Mouse (Mus musculus) kidney, adult 9 months (tissue): Measurements from ENCODE around the gene Hist1h2ad.
A peak's percentile ranks its signal among the peaks of the same experiment; 100 is the strongest.
"Not testable (repeated sequence)": the region's sequence is repeated elsewhere in the genome, so short reads cannot be mapped to it uniquely, and the experiment has no call there.

Experiments used
- DNase-seq: peaks from one replicate; pipeline ENCODE4 v3.0.0; 2022

Hist1h2ad gene

DNA sequence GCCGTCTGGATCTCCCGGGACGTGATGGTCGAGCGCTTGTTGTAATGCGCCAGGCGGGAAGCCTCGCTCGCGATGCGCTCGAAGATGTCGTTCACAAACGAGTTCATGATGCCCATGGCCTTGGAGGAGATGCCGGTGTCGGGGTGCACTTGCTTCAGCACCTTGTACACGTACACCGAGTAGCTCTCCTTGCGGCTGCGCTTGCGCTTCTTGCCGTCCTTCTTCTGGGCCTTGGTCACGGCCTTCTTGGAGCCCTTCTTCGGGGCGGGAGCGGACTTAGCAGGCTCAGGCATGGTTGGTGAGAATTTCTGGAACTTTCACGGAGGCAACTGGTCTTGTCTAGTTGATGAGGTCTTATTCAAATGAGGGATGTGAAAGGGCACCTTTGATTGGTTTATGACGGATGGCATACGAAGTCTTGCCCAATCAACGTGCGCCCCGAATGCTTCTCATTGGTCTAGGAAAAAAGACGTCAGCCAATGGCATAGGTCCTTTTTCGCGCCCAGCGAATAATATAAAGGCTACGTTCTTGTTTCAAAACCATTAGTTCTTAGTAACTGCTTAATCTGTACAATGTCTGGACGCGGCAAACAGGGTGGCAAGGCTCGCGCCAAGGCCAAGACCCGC is at the start of gene Hist1h2ad, which contains the start of gene Hist1h2bf:
Gene Hist1h2ad (plus strand): TSS at position 484 of the 627 bp plus-strand sequence.
Gene Hist1h2bf (minus strand): TSS at position 299 of the 627 bp plus-strand sequence.
- DNase-seq = peak; percentile 79

DNA sequence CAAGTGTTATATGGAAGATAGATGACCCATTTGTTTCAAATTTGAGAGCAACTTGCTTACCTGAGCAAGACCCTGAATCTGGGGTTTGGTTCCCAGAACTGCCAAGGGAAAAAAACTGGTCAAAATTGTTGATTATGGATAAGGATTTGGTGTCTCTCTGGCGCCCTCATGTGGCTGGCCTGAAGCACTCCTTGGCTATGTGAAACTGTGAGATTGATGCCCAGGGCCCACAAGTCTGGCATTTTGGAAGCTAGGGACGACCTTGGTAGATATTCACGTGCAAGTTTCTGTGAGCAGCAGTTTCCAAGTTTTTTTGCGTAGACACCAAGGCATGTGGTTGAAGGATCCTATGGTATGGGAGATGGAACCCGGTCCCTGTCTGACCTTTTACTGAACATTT is 49.5 kb upstream of the Hist1h2ad start:
- DNase-seq = peak; percentile 68

DNA sequence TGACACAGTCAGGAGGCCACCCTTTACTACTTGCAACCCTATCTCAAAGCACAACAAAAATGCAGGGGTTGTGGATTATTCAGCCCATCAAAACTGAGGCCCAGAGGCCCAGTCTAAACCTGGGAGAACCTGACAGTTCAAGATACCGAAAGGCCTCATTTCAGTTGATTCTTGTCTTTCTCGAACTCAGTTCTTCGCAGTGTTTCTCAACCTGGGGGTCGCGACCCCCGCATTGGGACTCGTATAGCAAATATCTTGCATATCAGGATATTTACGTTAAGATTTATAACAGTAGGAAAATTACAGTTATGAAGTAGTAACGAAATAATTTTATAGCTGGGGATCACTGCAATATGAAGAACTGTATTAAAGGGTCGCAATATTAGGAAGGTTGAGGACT is 48.3 kb upstream of the Hist1h2ad start:
- no peak for DNase-seq

DNA sequence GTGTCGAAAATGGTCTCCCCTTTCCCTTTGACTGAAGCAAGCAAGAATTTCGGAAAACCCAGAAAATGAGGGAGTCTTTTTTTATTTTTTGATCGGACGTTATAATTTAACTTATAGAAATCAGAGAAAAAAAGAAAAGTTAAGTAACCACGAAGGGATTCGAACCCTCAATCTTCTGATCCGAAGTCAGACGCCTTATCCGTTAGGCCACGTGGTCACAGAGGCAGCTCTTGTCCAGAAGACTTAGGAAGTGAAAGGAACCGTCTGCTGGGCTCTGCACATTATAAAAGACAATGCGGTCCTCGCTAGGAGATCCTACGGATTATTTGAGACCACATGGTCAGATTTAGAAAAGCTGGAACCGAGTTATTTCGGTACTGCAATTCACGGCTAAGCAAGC is 47.9 kb upstream of the Hist1h2ad start:
- peak; percentile 94 for DNase-seq

DNA sequence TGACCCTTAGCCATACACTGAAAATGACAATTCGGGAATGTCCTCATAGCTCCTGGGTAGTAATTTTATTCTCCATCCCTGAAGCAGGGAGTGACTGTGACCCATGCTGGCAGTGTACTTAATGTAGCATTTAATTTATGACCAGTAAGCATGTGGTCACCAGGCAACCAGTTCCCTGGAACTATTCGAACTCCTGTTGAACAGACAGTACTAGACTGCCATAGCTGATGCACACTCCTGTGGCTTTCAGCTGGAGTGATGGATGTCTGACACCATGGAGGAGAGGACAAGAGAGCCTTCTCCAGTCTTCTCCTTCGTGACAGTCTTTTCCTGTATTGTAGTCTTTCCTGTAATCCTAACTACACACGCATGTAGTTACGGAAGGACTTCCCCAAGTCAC is 45.2 kb upstream of the Hist1h2ad start:
- DNase-seq = peak; percentile 22

DNA sequence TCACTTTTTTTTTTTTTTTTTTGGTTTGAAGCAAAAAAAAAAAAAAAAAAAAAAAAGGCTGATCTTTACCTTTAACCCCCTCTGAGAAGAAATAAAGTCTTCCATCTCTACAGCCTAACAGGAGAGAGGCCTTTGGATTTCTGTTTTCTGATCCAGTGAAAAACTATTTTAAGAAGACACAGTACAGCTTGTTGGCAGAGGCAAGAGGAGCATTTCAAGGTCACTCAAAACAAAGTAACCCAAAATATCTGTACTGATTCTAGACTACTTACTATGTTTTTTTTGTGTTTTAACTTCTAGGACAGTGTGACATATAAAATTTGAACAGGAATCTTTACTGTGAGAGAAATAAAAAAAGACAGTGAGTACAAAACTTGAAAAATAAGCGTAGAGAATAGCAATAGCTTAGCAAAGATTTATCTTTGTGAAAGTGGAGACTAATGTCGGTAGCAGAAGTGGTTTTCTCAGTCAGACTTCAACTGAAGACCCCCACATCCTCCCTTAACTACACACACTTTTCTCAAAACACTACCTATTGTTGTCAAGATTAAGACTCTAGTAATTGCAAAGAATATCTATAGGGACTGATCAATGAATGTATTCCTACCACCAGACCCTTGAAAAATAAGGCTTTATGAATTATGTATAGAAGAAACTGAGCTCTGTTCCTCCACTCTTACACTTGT is 44.6 kb upstream of the Hist1h2ad start:
- DNase-seq = no peak

DNA sequence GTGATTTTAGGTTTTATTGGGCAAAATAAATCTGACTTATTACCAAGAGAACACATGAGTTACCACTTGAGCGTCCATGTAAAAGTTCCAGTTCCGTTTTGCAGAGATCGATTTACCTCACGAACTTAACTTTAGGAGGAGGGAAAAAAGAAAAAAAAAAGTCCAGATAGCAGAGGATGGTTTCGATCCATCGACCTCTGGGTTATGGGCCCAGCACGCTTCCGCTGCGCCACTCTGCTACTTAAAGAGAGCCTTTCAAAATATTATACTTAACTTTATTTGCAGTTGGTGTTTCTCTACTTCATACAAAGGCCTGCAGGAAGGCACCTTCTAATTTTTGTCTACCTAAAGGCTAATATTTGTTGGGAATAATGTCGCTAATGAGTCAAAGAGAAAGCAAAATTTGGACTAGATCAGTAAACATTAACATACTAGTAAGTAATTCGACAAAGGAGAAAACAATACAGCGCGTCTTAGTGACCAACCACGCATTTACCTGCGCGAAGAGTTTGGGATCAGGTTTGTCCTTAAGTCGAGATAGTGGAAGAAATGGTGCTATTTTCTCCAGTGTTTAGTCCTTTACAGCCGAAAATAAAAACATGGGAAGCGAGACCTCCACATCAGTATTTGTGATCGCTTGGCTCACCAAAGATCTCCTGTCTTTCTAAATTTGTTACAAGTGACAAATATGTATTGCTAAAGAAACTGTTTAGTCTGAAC is 43.8 kb upstream of the Hist1h2ad start:
- peak; percentile 74 for DNase-seq

DNA sequence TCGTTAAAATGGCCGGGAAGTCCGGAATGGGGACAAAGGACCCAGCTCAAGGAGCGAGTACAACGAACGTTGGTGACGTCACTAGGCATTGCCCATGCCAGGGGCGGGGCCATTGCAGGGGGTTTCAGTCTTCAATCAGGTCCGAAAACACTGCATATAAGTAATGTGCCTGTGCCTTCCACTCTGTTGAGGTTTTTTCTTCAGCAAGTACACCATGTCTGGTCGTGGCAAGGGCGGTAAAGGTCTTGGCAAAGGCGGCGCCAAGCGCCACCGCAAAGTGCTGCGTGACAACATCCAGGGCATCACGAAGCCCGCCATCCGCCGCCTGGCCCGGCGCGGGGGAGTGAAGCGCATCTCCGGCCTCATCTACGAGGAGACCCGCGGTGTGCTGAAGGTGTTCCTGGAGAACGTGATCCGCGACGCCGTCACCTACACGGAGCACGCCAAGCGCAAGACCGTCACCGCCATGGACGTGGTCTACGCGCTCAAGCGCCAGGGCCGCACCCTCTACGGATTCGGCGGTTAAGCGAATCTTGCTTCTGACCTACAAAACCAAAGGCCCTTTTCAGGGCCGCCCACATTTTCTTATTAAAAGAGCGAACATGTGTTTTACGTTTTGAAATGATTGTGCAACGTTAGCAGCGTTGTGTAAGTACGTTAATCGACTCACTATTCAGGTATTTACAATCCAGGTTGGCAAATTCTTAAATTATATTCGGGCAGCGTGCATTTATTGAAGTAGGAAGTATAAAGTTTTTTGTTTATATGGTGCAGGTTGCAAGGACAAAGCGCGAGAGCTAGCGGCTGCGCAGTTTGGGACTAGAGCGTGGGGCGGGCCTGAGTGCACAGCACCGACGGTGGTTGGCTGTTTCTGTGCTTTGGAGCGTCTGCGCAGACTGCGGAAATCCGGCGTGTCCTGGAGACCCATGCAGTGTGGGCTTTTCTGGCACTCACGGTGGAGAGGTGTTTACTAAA is 43.0 kb upstream of the Hist1h2ad start, which contains the start of gene Hist1h4h:
Gene Hist1h4h (plus strand): TSS at position 150 of the 975 bp plus-strand sequence.
- DNase-seq = peak; percentile 98

DNA sequence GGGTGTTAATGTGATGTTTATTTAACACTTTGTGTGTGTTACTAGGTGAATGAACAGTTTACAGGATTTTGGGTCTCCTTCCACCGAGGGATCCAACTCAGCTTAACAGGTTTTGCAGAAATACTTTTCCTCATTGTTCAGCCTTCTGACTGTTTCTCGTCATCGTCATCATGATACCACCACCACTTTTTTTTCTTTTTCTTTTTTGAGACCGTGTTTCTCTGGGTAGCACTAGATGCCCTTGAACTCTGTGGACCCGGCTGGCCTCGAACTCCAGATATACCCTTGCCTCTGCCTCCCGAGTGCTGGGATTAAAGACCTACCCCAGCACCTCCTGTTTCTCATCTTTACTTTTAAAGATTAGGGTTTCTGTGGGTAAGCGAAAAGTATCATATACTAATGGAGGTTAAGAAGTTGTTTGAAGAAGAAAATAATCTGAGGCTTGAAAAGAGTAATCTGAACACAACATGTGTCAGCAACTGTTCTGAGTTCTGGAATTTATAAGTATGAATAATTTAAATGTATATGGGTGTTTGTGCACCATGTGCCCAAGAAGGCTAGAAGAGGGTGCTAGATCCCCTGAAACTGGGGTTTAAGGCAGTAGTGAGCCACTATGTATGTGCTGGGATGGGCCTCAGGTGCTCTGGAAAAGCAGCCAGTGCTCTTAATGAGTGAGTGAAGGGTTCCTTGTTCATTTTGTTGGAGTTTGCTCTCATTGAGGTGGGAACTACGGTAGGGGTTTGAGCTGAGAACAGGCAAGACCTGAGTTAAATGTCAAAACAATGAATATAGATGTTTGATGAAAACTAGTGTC is 41.7 kb upstream of the Hist1h2ad start:
- no peak for DNase-seq

DNA sequence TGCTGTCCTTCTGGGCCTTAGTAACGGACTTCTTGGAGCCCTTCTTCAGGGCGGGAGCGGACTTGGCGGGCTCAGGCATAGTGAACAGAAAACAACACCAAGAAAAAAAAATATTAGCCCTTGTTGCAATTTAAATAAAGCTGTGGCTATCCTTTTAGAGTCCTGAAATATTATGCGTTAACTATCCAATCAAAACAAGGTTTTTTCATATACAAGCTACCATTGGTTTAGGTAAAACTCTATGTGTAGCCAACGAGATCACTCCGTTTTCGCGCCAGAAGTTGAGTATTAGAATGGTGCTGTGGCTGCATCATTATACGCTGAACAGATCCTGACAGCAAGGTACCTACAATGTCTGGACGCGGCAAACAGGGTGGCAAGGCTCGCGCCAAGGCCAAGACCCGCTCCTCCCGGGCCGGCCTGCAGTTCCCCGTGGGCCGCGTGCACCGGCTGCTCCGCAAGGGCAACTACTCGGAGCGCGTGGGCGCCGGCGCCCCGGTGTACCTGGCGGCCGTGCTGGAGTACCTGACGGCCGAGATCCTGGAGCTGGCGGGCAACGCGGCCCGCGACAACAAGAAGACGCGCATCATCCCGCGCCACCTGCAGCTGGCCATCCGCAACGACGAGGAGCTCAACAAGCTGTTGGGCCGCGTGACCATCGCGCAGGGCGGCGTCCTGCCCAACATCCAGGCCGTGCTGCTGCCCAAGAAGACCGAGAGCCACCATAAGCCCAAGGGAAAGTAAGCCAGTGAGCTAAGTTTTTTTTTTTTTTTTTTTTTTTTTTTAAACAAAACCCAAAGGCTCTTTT is 40.4 kb upstream of the Hist1h2ad start, which contains the start of gene Hist1h2af:
Gene Hist1h2af (plus strand): TSS at position 347 of the 808 bp plus-strand sequence.
- DNase-seq = peak; percentile 66

DNA sequence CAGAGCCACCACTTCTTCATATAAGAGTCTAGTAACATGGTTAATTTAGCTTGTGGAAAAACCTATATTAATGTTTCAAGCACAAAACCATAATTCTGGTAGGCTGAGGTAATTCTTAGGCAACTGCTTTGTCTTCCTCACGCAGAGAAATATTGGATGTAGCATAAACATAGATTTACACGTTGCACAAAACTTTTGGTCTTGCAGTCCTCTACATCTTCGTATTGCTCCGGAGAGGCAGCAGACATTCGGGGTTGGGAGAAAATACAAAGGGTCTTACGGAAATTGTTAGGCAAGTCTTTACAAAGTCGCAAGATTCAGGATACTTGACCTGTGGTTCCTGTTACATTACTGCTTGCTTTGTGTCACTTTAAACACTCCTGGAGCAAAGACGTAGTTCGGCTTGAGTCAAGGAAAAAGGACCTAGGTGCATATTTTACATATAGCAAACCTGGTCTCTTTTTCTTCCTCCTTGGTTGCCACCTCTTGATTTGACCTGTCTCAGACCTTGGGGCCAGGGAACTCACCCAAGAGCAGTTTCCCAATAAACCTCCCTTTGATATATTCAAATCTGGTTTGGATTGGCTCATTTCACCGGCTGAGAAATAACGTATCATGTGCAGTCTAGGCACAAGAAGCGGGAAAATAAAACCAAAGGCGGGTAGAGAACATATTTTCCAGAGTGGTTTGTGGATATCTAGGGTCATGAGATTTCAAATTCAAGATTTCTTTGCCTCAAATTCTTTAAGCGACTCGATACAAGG is 39.6 kb upstream of the Hist1h2ad start:
- DNase-seq = peak; percentile 36

DNA sequence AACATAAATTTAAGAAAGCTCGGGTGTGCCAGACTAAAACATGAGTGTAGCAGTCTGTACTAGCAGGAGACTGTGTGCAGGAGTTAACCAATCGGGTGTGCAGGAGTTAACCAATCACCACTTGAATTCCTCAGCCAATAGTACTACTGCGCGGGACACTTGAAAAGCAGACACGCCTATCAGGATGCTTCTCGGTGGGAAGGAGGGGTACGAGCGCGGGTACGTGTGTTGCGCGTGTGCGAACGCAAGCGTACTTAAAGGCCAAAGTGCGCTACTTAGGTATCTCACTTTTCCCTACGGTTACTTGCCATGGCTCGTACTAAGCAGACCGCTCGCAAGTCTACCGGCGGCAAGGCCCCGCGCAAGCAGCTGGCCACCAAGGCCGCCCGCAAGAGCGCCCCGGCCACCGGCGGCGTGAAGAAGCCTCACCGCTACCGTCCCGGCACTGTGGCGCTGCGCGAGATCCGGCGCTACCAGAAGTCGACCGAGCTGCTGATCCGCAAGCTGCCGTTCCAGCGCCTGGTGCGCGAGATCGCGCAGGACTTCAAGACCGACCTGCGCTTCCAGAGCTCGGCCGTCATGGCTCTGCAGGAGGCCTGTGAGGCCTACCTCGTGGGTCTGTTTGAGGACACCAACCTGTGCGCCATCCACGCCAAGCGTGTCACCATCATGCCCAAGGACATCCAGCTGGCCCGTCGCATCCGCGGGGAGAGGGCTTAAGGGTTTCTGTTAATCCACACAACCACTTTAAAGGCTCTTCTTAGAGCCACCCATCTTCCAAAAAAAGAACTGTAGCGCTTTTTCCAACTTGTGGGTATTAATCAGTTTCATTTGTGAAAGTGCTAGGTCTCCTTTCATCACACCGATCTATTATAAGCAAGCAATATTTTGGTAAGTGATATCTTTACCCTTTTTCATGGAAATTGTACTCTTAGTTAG is 38.8 kb upstream of the Hist1h2ad start, which contains the start of gene Hist1h3g:
Gene Hist1h3g (plus strand): TSS at position 286 of the 939 bp plus-strand sequence.
- peak; percentile 82 for DNase-seq

DNA sequence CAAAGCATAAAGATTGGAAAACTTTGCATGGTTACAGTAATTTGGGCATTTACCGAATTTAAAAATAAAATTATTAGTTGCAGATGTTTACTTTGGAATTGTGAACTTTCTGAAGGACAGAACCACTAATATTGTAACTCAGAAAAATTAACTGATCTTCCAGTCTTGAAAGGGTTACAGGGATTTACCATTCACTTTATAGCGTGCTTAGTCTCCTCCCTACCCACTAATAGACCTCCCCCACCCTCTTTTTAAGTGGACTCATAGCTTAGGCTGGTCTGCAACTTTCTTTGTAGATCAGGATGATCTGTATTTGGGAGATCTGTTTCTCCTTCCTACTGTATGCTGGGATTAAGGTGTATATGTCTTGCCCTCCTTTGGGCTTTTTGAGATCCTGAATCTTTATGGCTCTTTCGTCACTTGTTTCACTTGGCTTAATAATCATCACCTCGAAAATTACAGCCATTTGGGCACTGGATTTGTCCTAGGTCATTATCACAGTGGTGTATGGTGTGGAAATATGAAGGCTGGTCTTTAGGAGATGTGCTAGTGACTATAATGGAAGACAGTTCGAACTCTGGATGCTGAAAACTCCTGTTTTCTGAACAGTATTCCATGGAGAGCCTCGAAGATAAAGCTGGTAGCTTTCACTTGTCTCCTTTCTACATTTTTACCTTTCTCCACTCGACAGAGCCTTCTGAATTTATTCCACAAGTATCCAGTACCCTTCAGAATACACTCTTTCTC is 37.9 kb upstream of the Hist1h2ad start:
- no peak for DNase-seq

DNA sequence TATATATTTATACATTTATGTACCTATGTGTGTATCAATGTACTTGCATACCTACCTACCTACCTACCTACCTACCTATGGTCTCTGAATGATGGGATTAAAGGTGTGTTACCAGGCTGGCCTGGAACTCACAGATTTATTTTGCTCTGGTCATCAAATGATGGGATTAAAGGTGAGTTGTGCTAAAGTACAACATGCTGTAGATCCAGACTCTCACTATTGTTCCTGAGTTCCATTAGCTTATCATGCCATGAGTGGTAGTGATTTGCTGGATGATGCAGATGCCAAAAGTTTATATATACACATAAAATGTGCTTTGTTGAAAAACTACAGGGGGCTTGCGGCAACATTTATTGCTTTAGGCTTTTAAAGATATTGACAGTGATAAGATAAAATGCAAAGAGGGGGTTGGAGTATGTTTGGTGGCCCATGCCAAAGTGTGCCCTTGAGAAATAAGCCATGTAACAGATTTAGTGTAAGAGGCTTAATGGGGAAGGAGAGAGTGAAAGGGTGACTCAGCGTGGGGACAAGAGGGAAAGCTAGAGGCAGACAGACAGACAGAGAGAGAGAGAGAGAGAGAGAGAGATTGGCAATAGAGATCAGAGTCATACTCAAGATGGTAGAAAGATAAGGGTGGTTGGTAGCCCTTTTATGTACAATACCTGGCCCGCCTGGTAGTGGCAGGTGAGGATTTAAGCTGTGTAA is 37.0 kb upstream of the Hist1h2ad start:
- no peak for DNase-seq

DNA sequence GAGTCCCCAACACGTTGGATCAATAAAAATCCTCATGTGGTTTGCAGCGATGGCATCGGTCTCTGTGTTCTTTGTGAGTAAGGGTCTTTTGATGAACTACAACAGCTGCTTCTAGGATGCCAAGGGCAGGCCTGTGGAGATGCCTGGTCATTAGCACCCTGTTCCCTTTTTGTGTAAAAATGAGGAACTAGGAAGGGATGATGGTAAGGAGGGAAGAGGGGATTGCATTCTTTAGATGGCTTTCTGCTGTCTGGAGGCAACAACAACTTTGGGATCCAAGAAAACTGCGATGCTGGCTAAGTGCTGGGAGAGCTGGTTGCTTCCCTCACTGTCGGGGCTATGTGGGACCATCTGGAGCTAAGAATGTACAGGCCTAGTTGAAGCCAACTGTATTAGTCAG is 35.9 kb upstream of the Hist1h2ad start:
- DNase-seq = no peak

DNA sequence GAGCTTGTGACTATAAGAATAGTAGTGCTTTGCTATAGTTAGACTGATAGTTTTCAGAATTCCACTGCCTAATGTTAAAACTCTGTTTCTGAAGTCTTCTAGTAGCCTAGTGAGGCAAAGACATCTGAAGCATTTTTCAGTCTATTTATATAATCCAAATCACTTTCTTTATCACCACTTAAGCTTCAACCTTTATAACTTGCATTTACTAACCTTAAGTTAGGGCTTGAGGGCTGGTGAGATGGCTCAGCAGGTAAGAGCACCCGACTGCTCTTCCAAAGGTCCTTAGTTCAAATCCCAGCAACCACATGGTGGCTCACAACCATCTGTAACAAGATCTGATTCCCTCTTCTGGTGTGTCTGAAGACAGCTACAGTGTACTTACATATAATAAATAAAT is 34.4 kb upstream of the Hist1h2ad start:
- DNase-seq = not testable (repeated sequence)

DNA sequence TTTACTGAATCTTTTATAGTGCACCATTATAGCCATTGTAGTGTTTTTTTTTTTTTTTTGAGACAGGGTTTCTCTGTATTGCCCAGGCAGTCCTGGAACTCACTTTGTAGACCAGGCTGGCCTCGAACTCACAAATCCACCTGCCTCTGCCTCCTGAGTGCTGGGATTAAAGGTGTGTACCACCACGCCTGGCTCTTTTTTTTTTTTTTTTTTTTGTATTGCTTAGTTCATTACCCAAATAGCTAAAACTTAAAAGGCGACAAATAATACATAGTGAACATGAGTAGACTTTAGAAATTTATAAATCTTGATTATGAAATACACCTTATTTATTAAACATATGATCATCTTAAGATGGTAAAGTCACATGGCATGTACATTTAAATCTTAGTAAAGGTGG is 32.7 kb upstream of the Hist1h2ad start:
- no peak for DNase-seq
